Mouse (Mus musculus) neutrophil, adult 59 days (primary cell): ENCODE results near the gene Gdpd5. TPM values are rescaled to one million over a fixed set of nuclear protein-coding genes. Genes with fewer than 3 reads are reported as not detected.

Experiments
- total RNA-seq, 2 experiments: library from RNA; stranded (reverse); gene quantifications; 1 replicate in 1 of 2; 2 replicates in 1 of 2; pipeline ENCODE4 v1.2.4; 2023

Gdpd5 gene
- total RNA-seq = 1 to 10 TPM; 2.1 to 2.2 TPM

GRCm38 (mm10) chr7:99381214-99382087 lies at the start of gene Gdpd5:
Gdpd5 (plus strand) TSS chr7:99381414.

GRCm38 (mm10) chr7:99352526-99353400 lies 28.5 kb upstream of the Gdpd5 start, which contains the start of gene Serpinh1:
Serpinh1 (minus strand) TSS chr7:99353239.

GRCm38 (mm10) chr7:99465811-99466210 lies 84.6 kb downstream of the Gdpd5 start, which contains the start of gene Klhl35:
Klhl35 (plus strand) TSS chr7:99466004.

GRCm38 (mm10) chr7:99483271-99483923 lies 102.2 kb downstream of the Gdpd5 start, which contains the start of gene Rps3:
Rps3 (minus strand) TSS chr7:99483738.

Other genes with a start within 250 kb of the Gdpd5 start
- 10 to 100 TPM; 72.9 to 79.1 TPM for gene Uvrag, start 240.3 kb upstream of the Gdpd5 start, total RNA-seq
- gene Dgat2, start 198.7 kb upstream of the Gdpd5 start, total RNA-seq = 10 to 100 TPM; 59.1 to 67.8 TPM
- gene Mogat2, start 142.8 kb upstream of the Gdpd5 start, total RNA-seq = 10 to 100 TPM; 14.2 to 14.7 TPM
- 1 to 10 TPM; 2.4 to 2.7 TPM for gene Map6, start 114.0 kb upstream of the Gdpd5 start, total RNA-seq
- 1 to 10 TPM; 1.3 to 1.7 TPM for gene Serpinh1, start 28.2 kb upstream of the Gdpd5 start, total RNA-seq
- gene Klhl35, start 84.6 kb downstream of the Gdpd5 start, total RNA-seq = under 1 TPM; 0.44 to 0.76 TPM
- 100 to 1,000 TPM; 393 to 409 TPM for gene Rps3, start 102.3 kb downstream of the Gdpd5 start, total RNA-seq
- gene Arrb1, start 154.1 kb downstream of the Gdpd5 start, total RNA-seq = 100 to 1,000 TPM; 160 to 168 TPM
- gene Tpbgl, start 245.7 kb downstream of the Gdpd5 start, total RNA-seq = not detected